Mouse (Mus musculus) embryonic facial prominence, embryonic 11.5 days (tissue): ENCODE measurements at regions not wholly inside any gene's neighbourhood (a gene's known extent, or its start where the extent isn't known, plus 50 kb on each side); places are given as distances from the start of the nearest gene placed in this dataset.
"Not testable (repeated sequence)": the region's sequence is repeated elsewhere in the genome, so short reads cannot be mapped to it uniquely, and the experiment has no call there.

Experiments used
- ATAC-seq: fragments of 200-750 bp; cut with Nextera tagmentation; replicated peaks from 2 replicates; pipeline ENCODE4 v1.8.0; 2017; ENCODE audit warnings: low read depth; ENCODE audit not compliant: insufficient number of reproducible peaks, low FRiP score, low TSS enrichment
- DNase-seq: peaks from one replicate; pipeline ENCODE4 v3.0.0-alpha.2; 2015; ENCODE audit warnings: low spot score
- H3K27ac ChIP-seq: fragments of 300-500 bp; sonication (generic); replicated peaks from 2 replicates; pipeline ENCODE4 v1.5.1; 2014; ENCODE audit warnings: mild to moderate bottlenecking, low read depth, low read length, control low read depth
- H3K27me3 ChIP-seq: fragments of 300-500 bp; sonication (generic); 2 replicates; pipeline ENCODE4 v1.6.1; 2014; ENCODE audit warnings: mild to moderate bottlenecking, low read length, moderate library complexity, mixed read lengths; ENCODE audit not compliant: control insufficient read depth, insufficient read depth
- H3K36me3 ChIP-seq: fragments of 300-500 bp; sonication (generic); replicated peaks from 2 replicates; pipeline ENCODE4 v1.6.1; 2014; ENCODE audit warnings: low read depth, mild to moderate bottlenecking, low read length, moderate library complexity, mixed read lengths; ENCODE audit not compliant: control insufficient read depth, insufficient read depth
- H3K4me1 ChIP-seq: fragments of 300-500 bp; sonication (generic); 2 replicates; pipeline ENCODE4 v1.6.1; 2014; ENCODE audit warnings: low read length, mixed read lengths; ENCODE audit not compliant: control insufficient read depth, insufficient read depth
- H3K4me2 ChIP-seq: fragments of 300-500 bp; sonication (generic); 2 replicates; pipeline ENCODE4 v1.6.1; 2014; ENCODE audit warnings: low read depth, mild to moderate bottlenecking, control low read depth, low read length, moderate library complexity
- H3K4me3 ChIP-seq: fragments of 300-500 bp; sonication (generic); 2 replicates; pipeline ENCODE4 v1.5.1; 2014; ENCODE audit warnings: low read depth, low read length, control low read depth
- H3K9ac ChIP-seq: fragments of 300-500 bp; sonication (generic); replicated peaks from 2 replicates; pipeline ENCODE4 v1.6.1; 2014; ENCODE audit warnings: mild to moderate bottlenecking, control low read depth, low read length
- H3K9me3 ChIP-seq: fragments of 300-500 bp; sonication (generic); replicated peaks from 2 replicates; pipeline ENCODE4 v1.6.1; 2016; ENCODE audit warnings: mild to moderate bottlenecking, low read length, inconsistent platforms, mixed read lengths; ENCODE audit not compliant: control insufficient read depth
- WGBS: fragments of 180-500 bp; shearing (Covaris S2); extraction: QIAGEN DNeasy Blood & Tissue Kit; methylation state at CpG from one replicate; pipeline ENCODE4 v1.1.7; 2014; 5-methylcytosine and 5-hydroxymethylcytosine counted together

DNA sequence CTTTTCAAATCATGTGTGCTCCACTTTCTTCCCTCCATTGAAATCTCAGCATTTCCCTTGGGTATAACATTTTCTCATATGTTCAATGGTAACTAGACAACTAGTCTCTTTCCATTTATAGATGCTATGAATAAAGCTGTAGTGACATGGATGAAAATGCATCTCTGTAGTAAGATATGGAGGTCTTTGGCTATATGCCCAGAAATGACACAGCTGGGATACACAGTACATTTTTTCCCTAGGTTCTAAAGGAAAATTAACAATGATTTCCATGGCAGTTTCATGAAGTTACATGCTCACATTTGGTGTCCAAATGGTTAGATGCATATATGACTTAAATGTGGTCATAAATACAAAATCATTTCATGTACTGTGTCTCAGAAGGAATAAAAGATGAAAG is 99.0 kb downstream of the Prl2c2 start:
- Histone ChIP-seq H3K9me3 (peaks cover 4% of the 10 kb centered on the region), H3K9ac (no peak overlapping the region), H3K4me3 (no peak overlapping the region), H3K4me2 (no peak overlapping the region), H3K4me1 (no peaks in the 10 kb centered on the region), H3K36me3 (no peaks in the 10 kb centered on the region), H3K27me3 (no peaks in the 10 kb centered on the region), H3K27ac (no peak overlapping the region)
- DNase-seq, result no peak
- no peak for ATAC-seq

DNA sequence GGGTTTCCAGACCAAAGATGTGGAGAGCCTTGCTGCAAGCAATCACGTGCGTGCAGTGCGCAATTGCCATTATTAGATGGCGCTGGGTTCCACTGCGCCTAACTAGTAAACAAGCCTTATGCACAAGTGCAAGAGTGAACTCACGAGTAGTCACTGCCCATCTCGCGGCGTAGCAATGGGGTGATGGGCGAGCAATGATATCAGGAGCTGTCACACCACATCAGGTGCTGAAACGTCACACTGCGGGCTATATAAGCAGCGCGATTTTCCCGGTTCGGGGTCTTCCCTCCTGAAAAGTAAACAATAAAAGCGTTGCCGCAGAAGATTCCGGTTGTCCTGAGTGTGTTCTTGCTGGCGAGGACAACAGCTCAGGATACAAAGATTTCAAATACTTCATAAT is 89.8 kb upstream of the Prl2c3 start:
- H3K9ac ChIP-seq, DNase-seq, H3K4me2 ChIP-seq, H3K4me1 ChIP-seq, ATAC-seq, H3K27ac ChIP-seq, H3K27me3 ChIP-seq, H3K9me3 ChIP-seq, H3K36me3 ChIP-seq, H3K4me3 ChIP-seq: not testable (repeated sequence)
- WGBS, result 87% methylated on average over 20 of the region's 20 CpGs

DNA sequence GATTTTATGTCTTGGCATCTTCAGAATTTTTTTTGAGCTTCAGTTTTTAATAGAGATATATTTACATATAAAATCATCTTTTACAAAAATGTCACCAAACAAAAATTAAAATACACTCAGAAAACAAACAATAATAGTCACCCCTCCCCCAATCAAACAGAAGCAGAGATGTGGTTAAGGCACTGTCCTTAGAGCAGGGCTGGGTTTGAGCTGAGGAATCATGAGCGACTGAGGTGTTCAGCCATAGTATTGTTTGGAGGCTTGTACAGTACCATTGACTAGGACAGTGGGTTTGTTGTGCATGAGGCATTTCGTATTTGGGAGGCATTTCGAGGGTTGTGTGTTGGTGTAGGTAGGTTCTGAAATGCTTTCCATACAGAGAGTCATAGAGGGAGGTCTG is 79.6 kb upstream of the Prl2c3 start:
- not testable (repeated sequence) for H3K4me1 ChIP-seq, H3K36me3 ChIP-seq, H3K9me3 ChIP-seq, DNase-seq, H3K4me3 ChIP-seq, H3K4me2 ChIP-seq, H3K9ac ChIP-seq, H3K27me3 ChIP-seq, H3K27ac ChIP-seq
- 69% methylated on average over 3 of the region's 3 CpGs for WGBS
- peak; percentile 44; the same call in 1 of the 2 replicates for ATAC-seq

DNA sequence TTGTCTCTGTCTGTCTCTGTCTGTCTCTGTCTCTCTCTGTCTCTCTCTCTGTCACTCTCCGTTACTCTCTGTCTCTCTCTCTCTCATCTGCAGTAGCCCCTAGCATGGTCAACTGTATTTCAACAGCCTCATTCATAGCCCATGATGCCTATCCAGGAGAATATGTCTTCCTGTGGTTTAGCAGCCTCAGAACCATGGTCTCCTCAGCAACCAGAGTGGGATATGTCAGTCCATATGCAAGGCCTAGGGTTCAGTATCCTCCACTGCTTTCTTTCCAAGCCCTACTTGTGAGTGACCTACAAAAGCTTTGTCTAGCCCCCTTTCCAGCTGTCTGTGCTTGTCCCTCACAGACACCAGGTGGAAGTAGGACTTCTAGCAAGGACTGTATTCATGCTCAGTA is 65.1 kb upstream of the Prl2c3 start:
- not testable (repeated sequence) for H3K27ac ChIP-seq, H3K4me1 ChIP-seq, ATAC-seq, H3K4me3 ChIP-seq, H3K9me3 ChIP-seq, H3K4me2 ChIP-seq, H3K36me3 ChIP-seq, DNase-seq, H3K27me3 ChIP-seq, H3K9ac ChIP-seq
- WGBS, result 84% methylated on average over 1 of the region's 1 CpGs

DNA sequence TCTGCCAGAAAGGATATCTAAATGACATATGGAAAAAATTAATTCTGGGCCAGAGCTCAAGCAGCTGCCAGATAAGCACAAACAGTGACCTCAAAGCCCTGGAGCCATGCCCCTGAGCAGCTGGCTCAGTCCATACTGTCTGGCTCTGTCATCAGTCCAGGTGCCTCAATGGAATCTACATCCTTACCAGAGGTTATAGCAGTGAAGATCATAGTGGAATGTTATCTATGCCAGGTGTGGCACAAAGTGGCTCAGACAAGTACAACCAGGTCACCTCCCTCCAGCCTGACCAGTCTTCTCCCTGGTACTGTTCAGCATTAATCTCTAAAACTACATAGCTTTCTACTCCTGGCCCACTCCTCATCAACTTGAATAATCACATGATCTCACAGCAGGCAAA is 64.4 kb upstream of the Prl2c3 start:
- no peaks in the 10 kb centered on the region for H3K27me3 ChIP-seq
- no peak overlapping the region for H3K4me3 ChIP-seq
- no peak overlapping the region for H3K9ac ChIP-seq
- DNase-seq (no peak), ATAC-seq (peak; percentile 73)
- H3K4me1 ChIP-seq, result no peaks in the 10 kb centered on the region
- H3K4me2 ChIP-seq, result no peak overlapping the region
- H3K9me3 ChIP-seq, result peaks cover 3% of the 10 kb centered on the region; the same call in 1 of the 2 replicates
- H3K36me3 ChIP-seq, result no peaks in the 10 kb centered on the region
- H3K27ac ChIP-seq, result no peak overlapping the region

DNA sequence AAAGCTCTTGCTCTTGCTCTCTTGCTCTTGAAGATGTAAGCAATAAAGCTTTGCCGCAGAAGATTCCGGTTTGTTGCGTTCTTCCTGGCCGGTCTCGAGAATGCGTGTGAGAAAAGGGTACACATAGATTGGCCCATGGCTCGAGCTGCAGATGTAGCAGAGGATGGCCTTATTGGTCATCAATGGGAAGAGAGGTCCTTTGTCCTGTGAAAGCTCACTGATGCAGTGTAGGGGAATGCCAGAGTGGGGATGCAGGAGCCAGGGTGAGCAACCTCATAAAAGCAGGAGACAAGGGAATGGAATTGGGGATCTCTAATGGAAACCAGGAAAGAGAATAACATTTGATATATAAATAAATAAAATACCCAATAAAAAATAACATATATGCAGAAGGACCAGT is 63.7 kb upstream of the Prl2c3 start:
- not testable (repeated sequence) for H3K27me3 ChIP-seq, H3K27ac ChIP-seq, H3K9me3 ChIP-seq, DNase-seq, H3K36me3 ChIP-seq, H3K4me1 ChIP-seq, H3K4me2 ChIP-seq, H3K9ac ChIP-seq, ATAC-seq, H3K4me3 ChIP-seq
- WGBS, result 88% methylated on average over 7 of the region's 7 CpGs

DNA sequence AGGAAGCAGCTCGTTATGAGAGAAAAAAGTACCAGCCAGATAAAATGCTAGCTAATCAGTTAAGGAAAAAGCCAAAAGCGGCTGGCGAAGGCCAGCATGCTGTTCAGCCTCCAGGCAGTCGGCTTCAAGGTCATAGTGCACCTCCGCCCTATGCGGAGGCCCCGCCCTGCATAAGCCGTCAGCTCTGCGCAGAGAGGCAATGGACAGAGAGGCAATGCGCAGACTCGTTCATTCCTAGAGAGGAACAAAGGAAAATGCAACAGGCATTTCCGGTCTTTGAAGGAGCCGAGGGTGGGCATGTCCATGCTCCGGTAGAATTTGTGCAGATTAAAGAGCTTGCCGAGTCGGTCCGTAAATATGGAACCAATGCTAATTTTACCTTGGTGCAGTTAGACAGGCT is 61.1 kb upstream of the Prl2c3 start:
- DNase-seq, H3K4me1 ChIP-seq: not testable (repeated sequence)
- WGBS, result 95% methylated on average over 16 of the region's 17 CpGs

DNA sequence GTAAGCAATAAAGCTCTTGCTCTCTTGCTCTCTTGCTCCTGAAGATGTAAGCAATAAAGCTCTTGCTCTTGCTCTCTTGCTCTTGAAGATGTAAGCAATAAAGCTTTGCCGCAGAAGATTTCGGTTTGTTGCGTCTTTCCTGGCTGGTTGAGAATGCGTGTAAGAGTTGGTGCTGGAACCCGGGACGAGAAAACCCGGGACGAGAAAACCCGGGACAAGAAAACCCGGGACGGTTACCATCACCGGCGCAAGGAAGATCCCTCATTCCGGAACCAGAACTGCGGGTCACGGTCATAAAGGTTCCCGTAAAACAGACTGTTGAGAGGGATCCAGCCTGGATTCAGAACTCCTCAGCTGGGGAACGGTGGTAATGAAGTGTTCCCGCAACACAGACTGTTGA is 60.1 kb upstream of the Prl2c3 start:
- H3K36me3 ChIP-seq, H3K9ac ChIP-seq, H3K27me3 ChIP-seq, H3K4me2 ChIP-seq, DNase-seq, ATAC-seq, H3K9me3 ChIP-seq, H3K27ac ChIP-seq, H3K4me3 ChIP-seq, H3K4me1 ChIP-seq: not testable (repeated sequence)
- WGBS, result 94% methylated on average over 19 of the region's 19 CpGs

More for the DNA sequence above, 61.1 kb upstream of the Prl2c3 start:
- H3K27ac ChIP-seq, H3K4me2 ChIP-seq, ATAC-seq, H3K36me3 ChIP-seq, H3K9me3 ChIP-seq, H3K9ac ChIP-seq, H3K27me3 ChIP-seq, H3K4me3 ChIP-seq: not testable (repeated sequence)
